Mouse (Mus musculus): ENCODE data around the gene Ank3. TPM values are rescaled to one million over a fixed set of nuclear protein-coding genes. Genes with fewer than 3 reads are reported as not detected.

Gene Ank3
- polyA plus RNA-seq, 1 experiment from 2014 or later = 8.3 TPM

DNA sequence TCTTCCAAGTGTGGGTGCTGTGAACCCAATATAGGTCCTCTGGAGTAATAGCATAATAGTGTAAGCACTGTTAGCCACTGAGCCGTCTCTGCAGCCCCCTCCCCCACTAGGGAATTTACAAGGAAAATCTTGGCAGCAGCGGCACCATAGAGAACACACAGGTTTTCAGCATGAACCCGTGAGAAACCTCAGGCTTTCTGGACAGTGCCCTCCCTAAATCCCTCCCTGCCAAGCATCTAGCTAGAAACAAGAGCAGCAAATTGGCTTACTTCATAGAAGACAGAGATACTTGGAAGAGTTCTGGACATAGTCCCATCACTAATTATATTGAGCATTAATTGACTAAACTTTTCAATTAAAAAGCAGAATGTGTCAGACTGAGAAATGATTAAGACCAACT lies 49.6 kb downstream of the Ank3 start:
- H3K9me3 ChIP-seq (replicated peaks) = no peaks in the 10 kb centered on the region
- 53% methylated on average over 3 of the region's 3 CpGs for WGBS (ENCODE audit: insufficient replicate concordance)
- H3K27ac ChIP-seq (replicated peaks) = no peak overlapping the region
- H3K27me3 ChIP-seq = no peaks in the 10 kb centered on the region
- no peak overlapping the region for H3K4me3 ChIP-seq (replicated peaks)
- no peaks in the 10 kb centered on the region for H3K4me1 ChIP-seq (replicated peaks)
- H3K36me3 ChIP-seq (replicated peaks) = no peaks in the 10 kb centered on the region
- no peak for ATAC-seq (ENCODE audit: insufficient read depth)
- H3K4me2 ChIP-seq = no peak overlapping the region
- no peak overlapping the region for H3K9ac ChIP-seq

DNA sequence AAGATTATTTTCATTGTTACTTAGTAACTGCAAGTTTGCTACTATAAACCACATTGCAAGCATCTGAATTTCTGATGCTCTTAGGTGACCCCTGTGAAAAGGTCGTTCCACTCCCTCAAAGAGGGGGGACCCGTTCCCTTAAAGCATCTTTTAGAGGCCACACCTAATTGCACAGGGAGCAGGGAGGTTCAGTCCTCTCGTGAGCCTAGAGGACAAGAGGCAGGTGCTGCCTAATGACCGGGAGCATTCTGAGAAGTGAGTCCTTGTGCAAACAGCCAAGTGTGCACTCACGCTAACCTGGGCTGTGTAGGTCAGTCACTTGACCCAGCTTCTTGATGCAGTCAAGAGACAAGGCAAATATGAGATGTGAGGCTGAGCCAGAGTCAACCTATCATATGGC lies 52.4 kb downstream of the Ank3 start:
- H3K36me3 ChIP-seq (replicated peaks) = no peaks in the 10 kb centered on the region
- no peaks in the 10 kb centered on the region for H3K9me3 ChIP-seq (replicated peaks)
- no peaks in the 10 kb centered on the region for H3K4me1 ChIP-seq (replicated peaks)
- no peak overlapping the region for H3K4me3 ChIP-seq (replicated peaks)
- H3K27ac ChIP-seq (replicated peaks) = no peak overlapping the region
- ATAC-seq (ENCODE audit: insufficient read depth) = no peak
- 41% methylated on average over 5 of the region's 5 CpGs for WGBS (ENCODE audit: insufficient replicate concordance)
- H3K4me2 ChIP-seq = no peak overlapping the region
- no peak overlapping the region for H3K9ac ChIP-seq
- H3K27me3 ChIP-seq = no peaks in the 10 kb centered on the region

DNA sequence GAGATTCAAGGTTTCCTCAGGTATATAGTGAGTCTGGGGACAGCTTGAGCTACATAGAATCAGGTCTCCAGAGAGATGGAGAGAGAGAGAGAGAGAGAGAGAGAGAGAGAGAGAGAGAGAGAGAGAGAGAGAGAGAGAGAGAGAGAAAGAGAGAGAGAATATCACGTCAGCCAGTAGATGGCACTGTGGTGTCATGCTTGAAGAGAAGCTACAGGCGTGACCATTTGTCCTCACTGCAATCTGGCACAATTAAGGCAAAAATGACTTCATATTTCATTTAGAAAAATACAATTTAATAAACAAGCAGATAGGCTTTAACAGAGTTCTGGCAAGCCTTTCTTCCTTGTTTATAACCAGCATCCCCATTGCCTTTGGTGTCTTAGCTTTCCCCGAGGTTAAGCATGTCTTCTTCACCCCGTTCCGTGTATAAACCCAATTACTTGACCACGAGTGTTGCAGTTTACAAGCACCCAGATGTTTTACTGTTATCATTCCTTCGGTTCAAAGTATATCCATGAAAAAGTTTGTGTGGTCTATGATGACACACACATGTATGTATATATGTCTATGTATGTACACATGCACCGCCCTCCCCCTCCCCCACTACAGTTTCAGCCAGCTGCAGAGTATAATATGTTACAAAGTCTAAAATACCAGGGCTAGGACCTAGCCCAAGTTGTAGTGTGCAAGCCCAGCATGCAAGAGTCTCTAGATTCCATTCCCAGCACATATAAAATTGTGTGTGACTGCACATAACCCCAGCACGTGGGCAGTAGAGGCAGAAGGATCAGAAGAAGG lies 53.8 kb downstream of the Ank3 start:
- ATAC-seq (ENCODE audit: insufficient read depth) = no peak

DNA sequence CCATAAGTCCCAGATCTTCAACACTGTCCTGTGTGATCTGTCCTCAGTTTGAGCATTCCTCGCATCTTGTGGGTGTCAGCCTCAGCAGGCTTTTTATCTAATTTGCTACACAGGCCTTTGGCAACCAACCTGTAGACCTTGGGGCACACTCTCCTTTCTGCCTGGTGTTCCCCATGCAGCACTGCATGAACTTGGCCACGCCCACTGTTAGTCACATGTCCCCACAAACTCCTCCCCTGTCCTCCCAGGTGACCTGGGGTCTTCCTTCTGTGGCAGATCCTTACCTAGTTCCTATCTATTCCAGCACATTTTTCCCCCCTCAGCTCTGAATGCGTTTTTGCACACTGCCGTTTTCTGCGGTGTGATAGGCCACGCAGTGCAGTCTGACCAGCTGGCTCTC lies 55.0 kb downstream of the Ank3 start:
- Histone ChIP-seq H3K4me3 (replicated peaks) (no peak overlapping the region), H3K4me2 (no peak overlapping the region), H3K27ac (replicated peaks) (no peak overlapping the region), H3K4me1 (replicated peaks) (no peaks in the 10 kb centered on the region), H3K27me3 (no peaks in the 10 kb centered on the region), H3K9ac (no peak overlapping the region), H3K36me3 (replicated peaks) (no peaks in the 10 kb centered on the region), H3K9me3 (replicated peaks) (no peaks in the 10 kb centered on the region)
- WGBS (ENCODE audit: insufficient replicate concordance) = 74% methylated on average over 6 of the region's 6 CpGs
- ATAC-seq (ENCODE audit: insufficient read depth) = no peak

More for the DNA sequence above, 53.8 kb downstream of the Ank3 start:
- H3K27ac ChIP-seq (replicated peaks) = no peak overlapping the region
- H3K4me3 ChIP-seq (replicated peaks) = no peak overlapping the region
- WGBS (ENCODE audit: insufficient replicate concordance) = 49% methylated on average over 9 of the region's 9 CpGs
- no peaks in the 10 kb centered on the region for H3K4me1 ChIP-seq (replicated peaks)
- no peak overlapping the region for H3K4me2 ChIP-seq
- H3K36me3 ChIP-seq (replicated peaks) = no peaks in the 10 kb centered on the region
- no peaks in the 10 kb centered on the region for H3K27me3 ChIP-seq
- no peaks in the 10 kb centered on the region for H3K9me3 ChIP-seq (replicated peaks)
- no peak overlapping the region for H3K9ac ChIP-seq

DNA sequence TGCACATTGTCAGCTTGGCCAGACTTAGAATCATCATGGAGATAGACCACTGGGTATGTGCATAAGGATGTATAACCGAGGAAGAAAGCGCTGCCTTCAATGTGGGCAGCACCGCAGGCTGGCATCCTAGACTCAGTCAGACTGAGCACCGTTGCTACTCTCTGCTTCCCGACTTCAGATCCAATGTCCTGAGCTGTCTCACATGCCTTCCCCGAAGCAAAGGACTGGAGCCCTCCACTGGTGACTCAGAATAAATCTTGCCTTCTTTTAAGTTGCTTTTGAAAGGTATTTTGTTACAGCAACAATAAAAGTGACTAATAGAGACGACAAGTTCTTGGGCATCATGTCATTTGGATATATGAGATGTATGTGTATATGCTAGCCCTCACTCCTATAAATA lies 55.9 kb downstream of the Ank3 start:
- Histone ChIP-seq H3K4me1 (replicated peaks) (no peaks in the 10 kb centered on the region), H3K36me3 (replicated peaks) (no peaks in the 10 kb centered on the region), H3K27ac (replicated peaks) (no peak overlapping the region), H3K4me2 (no peak overlapping the region), H3K27me3 (no peaks in the 10 kb centered on the region), H3K4me3 (replicated peaks) (no peak overlapping the region), H3K9ac (no peak overlapping the region), H3K9me3 (replicated peaks) (no peaks in the 10 kb centered on the region)
- 64% methylated on average over 7 of the region's 7 CpGs for WGBS (ENCODE audit: insufficient replicate concordance)
- no peak for ATAC-seq (ENCODE audit: insufficient read depth)

DNA sequence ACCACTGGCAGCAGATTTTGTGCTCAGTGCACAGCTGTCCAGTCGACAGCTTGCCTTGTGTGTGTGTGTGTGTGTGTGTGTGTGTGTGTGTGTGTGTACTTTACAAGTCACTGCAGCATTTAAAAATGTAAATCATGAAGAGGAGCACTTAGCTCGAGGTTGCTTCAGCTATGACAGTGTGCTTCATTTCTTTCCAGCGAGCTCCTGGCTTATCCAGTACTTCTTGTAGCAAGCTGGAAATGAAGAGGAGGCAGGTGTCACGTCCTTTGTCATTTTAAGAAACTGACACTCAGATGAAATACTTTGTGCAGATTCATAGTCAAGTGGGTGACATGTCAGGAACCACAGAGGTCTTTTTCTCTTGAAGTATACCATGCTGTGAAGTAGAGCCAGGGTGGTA lies 66.3 kb downstream of the Ank3 start:
- Histone ChIP-seq H3K4me2 (no peak overlapping the region), H3K9ac (no peak overlapping the region), H3K27me3 (no peaks in the 10 kb centered on the region), H3K4me3 (replicated peaks) (no peak overlapping the region), H3K9me3 (replicated peaks) (no peaks in the 10 kb centered on the region), H3K27ac (replicated peaks) (no peak overlapping the region), H3K36me3 (replicated peaks) (no peaks in the 10 kb centered on the region), H3K4me1 (replicated peaks) (no peaks in the 10 kb centered on the region)
- 42% methylated on average over 4 of the region's 4 CpGs for WGBS (ENCODE audit: insufficient replicate concordance)
- no peak for ATAC-seq (ENCODE audit: insufficient read depth)

GRCm38 (mm10) chr10:69465558-69466200 lies 67.1 kb downstream of the Ank3 start:
- Histone ChIP-seq H3K9ac (no peak overlapping the region), H3K27me3 (no peaks in the 10 kb centered on the region), H3K4me3 (replicated peaks) (no peak overlapping the region), H3K4me1 (replicated peaks) (no peaks in the 10 kb centered on the region), H3K9me3 (replicated peaks) (no peaks in the 10 kb centered on the region), H3K27ac (replicated peaks) (no peak overlapping the region), H3K36me3 (replicated peaks) (no peaks in the 10 kb centered on the region), H3K4me2 (no peak overlapping the region)
- ATAC-seq (ENCODE audit: insufficient read depth) = no peak
- 66% methylated on average over 11 of the region's 11 CpGs for WGBS (ENCODE audit: insufficient replicate concordance)

DNA sequence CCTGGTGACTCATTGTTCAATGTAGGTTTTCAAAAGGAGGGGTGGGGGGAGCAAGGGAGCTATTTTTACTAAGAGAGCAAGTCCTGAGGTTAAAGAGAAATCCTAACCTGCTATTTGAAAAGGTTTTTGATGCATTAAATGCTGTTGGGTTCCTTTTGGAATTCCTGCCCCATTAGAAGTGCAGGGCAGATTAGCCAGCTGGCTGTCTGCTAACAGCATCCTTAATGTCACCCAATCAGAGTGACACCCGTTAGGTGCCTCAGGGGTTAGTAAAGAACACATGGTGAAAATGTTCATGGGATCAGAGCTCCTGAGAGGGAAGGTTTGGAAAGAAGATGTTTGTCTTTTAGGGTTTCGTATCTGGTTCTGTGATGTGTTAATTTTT lies 67.6 kb downstream of the Ank3 start:
- 56% methylated on average over 2 of the region's 2 CpGs for WGBS (ENCODE audit: insufficient replicate concordance)

GRCm38 (mm10) chr10:69466586-69466985 lies 68.0 kb downstream of the Ank3 start:
- no peak for ATAC-seq (ENCODE audit: insufficient read depth)
- Histone ChIP-seq H3K4me3 (replicated peaks) (no peak overlapping the region), H3K36me3 (replicated peaks) (no peaks in the 10 kb centered on the region), H3K4me1 (replicated peaks) (no peaks in the 10 kb centered on the region), H3K4me2 (no peak overlapping the region), H3K9ac (no peak overlapping the region), H3K9me3 (replicated peaks) (no peaks in the 10 kb centered on the region), H3K27me3 (no peaks in the 10 kb centered on the region), H3K27ac (replicated peaks) (no peak overlapping the region)
- 43% methylated on average over 4 of the region's 4 CpGs for WGBS (ENCODE audit: insufficient replicate concordance)

More for the DNA sequence above, 67.6 kb downstream of the Ank3 start:
- Histone ChIP-seq H3K4me1 (replicated peaks) (no peaks in the 10 kb centered on the region), H3K9me3 (replicated peaks) (no peaks in the 10 kb centered on the region), H3K27ac (replicated peaks) (no peak overlapping the region), H3K27me3 (no peaks in the 10 kb centered on the region), H3K36me3 (replicated peaks) (no peaks in the 10 kb centered on the region), H3K9ac (no peak overlapping the region), H3K4me2 (no peak overlapping the region), H3K4me3 (replicated peaks) (no peak overlapping the region)
- ATAC-seq (ENCODE audit: insufficient read depth) = no peak

- H3K4me1 ChIP-seq (replicated peaks) = no peaks in the 10 kb centered on the region
- H3K36me3 ChIP-seq (replicated peaks) = no peaks in the 10 kb centered on the region
- H3K9me3 ChIP-seq (replicated peaks) = no peaks in the 10 kb centered on the region
- H3K4me2 ChIP-seq = no peak overlapping the region
- H3K9ac ChIP-seq = no peak overlapping the region
- ATAC-seq (ENCODE audit: insufficient read depth) = no peak
- 48% methylated on average over 2 of the region's 2 CpGs for WGBS (ENCODE audit: insufficient replicate concordance)
- H3K27me3 ChIP-seq = no peaks in the 10 kb centered on the region
- no peak overlapping the region for H3K4me3 ChIP-seq (replicated peaks)
- no peak overlapping the region for H3K27ac ChIP-seq (replicated peaks)
These were observed 68.6 kb downstream of the Ank3 start for GRCm38 (mm10) chr10:69467182-69467581.

- ATAC-seq (ENCODE audit: insufficient read depth) = no peak
- H3K36me3 ChIP-seq (replicated peaks) = no peaks in the 10 kb centered on the region
- no peaks in the 10 kb centered on the region for H3K4me1 ChIP-seq (replicated peaks)
- H3K9ac ChIP-seq = no peak overlapping the region
- H3K9me3 ChIP-seq (replicated peaks) = no peaks in the 10 kb centered on the region
- 61% methylated on average over 4 of the region's 4 CpGs for WGBS (ENCODE audit: insufficient replicate concordance)
- H3K27ac ChIP-seq (replicated peaks) = no peak overlapping the region
- no peak overlapping the region for H3K4me2 ChIP-seq
- H3K27me3 ChIP-seq = no peaks in the 10 kb centered on the region
- no peak overlapping the region for H3K4me3 ChIP-seq (replicated peaks)
These were observed 73.3 kb downstream of the Ank3 start for GRCm38 (mm10) chr10:69471841-69472240.
